Mouse (Mus musculus): ENCODE data around the gene Fbxo39. TPM values are rescaled to one million over a fixed set of nuclear protein-coding genes. Genes with fewer than 3 reads are reported as not detected.

Gene Fbxo39
- polyA plus RNA-seq, 1 experiment from 2014 or later = not detected

DNA sequence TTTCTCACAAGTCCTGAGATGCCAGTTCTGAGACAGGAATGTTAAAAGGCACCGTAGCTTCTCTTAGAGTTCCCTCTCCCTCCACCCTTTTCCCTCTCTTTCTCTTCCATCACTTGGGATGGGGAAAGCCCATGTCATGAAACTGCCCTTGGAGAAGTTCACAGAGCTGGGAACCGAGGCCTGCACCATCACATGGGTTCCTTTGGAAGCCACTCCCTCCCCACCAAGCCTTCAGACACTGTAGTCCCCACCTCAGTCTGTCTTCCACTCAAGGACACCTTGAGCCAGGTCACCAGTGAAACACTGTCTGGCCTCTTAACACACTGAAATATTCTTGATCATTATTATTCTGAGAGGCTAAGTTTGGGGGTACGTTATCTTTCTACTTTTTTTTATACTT lies 38.9 kb downstream of the Fbxo39 start:
- no peak overlapping the region for H3K27ac ChIP-seq
- ATAC-seq (replicated peaks) = no peak
- H3K27me3 ChIP-seq (replicated peaks) = no peaks in the 10 kb centered on the region
- H3K4me1 ChIP-seq = peaks cover 4% of the 10 kb centered on the region; the same call in 1 of the 2 replicates
- 77% methylated on average over 3 of the region's 3 CpGs for WGBS
- H3K9ac ChIP-seq = no peak overlapping the region
- no peak overlapping the region for H3K4me3 ChIP-seq
- H3K9me3 ChIP-seq = no peaks in the 10 kb centered on the region
- no peak overlapping the region for H3K4me2 ChIP-seq
- no peaks in the 10 kb centered on the region for H3K36me3 ChIP-seq (replicated peaks)

- Histone ChIP-seq H3K27me3 (replicated peaks) (no peaks in the 10 kb centered on the region), H3K36me3 (replicated peaks) (no peaks in the 10 kb centered on the region), H3K27ac (no peak overlapping the region), H3K9ac (no peak overlapping the region), H3K4me2 (peak overlapping the region; percentile 19; the same call in 1 of the 2 replicates), H3K4me1 (peaks cover 4% of the 10 kb centered on the region; the same call in 1 of the 2 replicates), H3K4me3 (no peak overlapping the region), H3K9me3 (no peaks in the 10 kb centered on the region)
- no peak for ATAC-seq (replicated peaks)
- 30% methylated on average over 20 of the region's 20 CpGs for WGBS
Measured at GRCm38 (mm10) chr11:72354971-72355728, 40.9 kb downstream of the Fbxo39 start.

- H3K9ac ChIP-seq = peak overlapping the region; percentile 42
Measured at GRCm38 (mm10) chr11:72361385-72362346, 47.4 kb downstream of the Fbxo39 start.

DNA sequence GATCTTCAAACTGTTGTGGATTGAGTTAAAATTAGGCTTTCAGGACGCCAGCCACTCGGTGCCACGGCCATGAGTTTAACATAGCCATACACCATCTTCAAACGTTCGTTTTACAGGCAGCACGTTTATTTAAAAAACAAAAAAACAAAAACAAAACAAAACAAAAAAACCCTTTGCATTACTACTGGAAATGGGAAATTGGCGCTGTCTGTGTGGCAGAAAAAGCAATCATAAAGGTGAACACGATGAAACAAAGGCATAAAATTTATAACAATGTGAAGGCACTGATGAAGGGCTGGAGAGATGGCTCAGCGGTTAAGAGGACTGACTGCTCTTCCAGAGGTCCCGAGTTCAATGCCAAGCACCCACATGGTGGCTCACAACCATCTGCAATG lies 48.1 kb downstream of the Fbxo39 start, which contains the start of gene Tekt1:
Tekt1 (minus strand) TSS at position 96 of the 395 bp plus-strand sequence.
- Histone ChIP-seq H3K27me3 (replicated peaks) (no peaks in the 10 kb centered on the region), H3K4me2 (peak within 1 kb of the TSS; percentile 83), H3K27ac (peak within 1 kb of the TSS; percentile 75), H3K36me3 (replicated peaks) (no peaks in the 10 kb centered on the region), H3K9ac (peak within 1 kb of the TSS; percentile 42), H3K4me3 (peak within 1 kb of the TSS; percentile 49), H3K9me3 (no peaks in the 10 kb centered on the region), H3K4me1 (peaks cover 13% of the 10 kb centered on the region; the same call in 1 of the 2 replicates)
- 36% methylated on average over 10 of the region's 10 CpGs for WGBS
- ATAC-seq (replicated peaks) = peak; percentile 20; the same call in 1 of the 2 replicates

More at GRCm38 (mm10) chr11:72361385-72362346, 47.4 kb downstream of the Fbxo39 start:
- Histone ChIP-seq H3K9me3 (no peaks in the 10 kb centered on the region), H3K4me2 (peak overlapping the region; percentile 83), H3K27ac (peak overlapping the region; percentile 75), H3K4me1 (peaks cover 13% of the 10 kb centered on the region; the same call in 1 of the 2 replicates), H3K4me3 (peak overlapping the region; percentile 49), H3K36me3 (replicated peaks) (no peaks in the 10 kb centered on the region), H3K27me3 (replicated peaks) (no peaks in the 10 kb centered on the region)
- WGBS = 7% methylated on average over 42 of the region's 42 CpGs
- peak; percentile 96 for ATAC-seq (replicated peaks)

GRCm38 (mm10) chr11:72363523-72364240 lies 49.4 kb downstream of the Fbxo39 start:
- no peak for ATAC-seq (replicated peaks)
- peaks cover 13% of the 10 kb centered on the region; the same call in 1 of the 2 replicates for H3K4me1 ChIP-seq
- H3K4me3 ChIP-seq = no peak overlapping the region
- no peaks in the 10 kb centered on the region for H3K9me3 ChIP-seq
- no peaks in the 10 kb centered on the region for H3K27me3 ChIP-seq (replicated peaks)
- H3K4me2 ChIP-seq = no peak overlapping the region
- H3K36me3 ChIP-seq (replicated peaks) = no peaks in the 10 kb centered on the region
- H3K9ac ChIP-seq = no peak overlapping the region
- H3K27ac ChIP-seq = no peak overlapping the region
- 75% methylated on average over 8 of the region's 8 CpGs for WGBS

- WGBS = 93% methylated on average over 5 of the region's 5 CpGs
- no peaks in the 10 kb centered on the region for H3K9me3 ChIP-seq
- ATAC-seq (replicated peaks) = no peak
- H3K4me1 ChIP-seq = peaks cover 13% of the 10 kb centered on the region; the same call in 1 of the 2 replicates
- no peak overlapping the region for H3K4me3 ChIP-seq
- no peaks in the 10 kb centered on the region for H3K27me3 ChIP-seq (replicated peaks)
- H3K36me3 ChIP-seq (replicated peaks) = no peaks in the 10 kb centered on the region
- no peak overlapping the region for H3K4me2 ChIP-seq
- H3K27ac ChIP-seq = no peak overlapping the region
- no peak overlapping the region for H3K9ac ChIP-seq
Measured at GRCm38 (mm10) chr11:72364526-72364925, 50.3 kb downstream of the Fbxo39 start.

- 88% methylated on average over 9 of the region's 9 CpGs for WGBS
- Histone ChIP-seq H3K9me3 (no peaks in the 10 kb centered on the region), H3K27ac (no peak overlapping the region), H3K27me3 (replicated peaks) (no peaks in the 10 kb centered on the region), H3K4me2 (no peak overlapping the region), H3K4me3 (no peak overlapping the region), H3K4me1 (peaks cover 12% of the 10 kb centered on the region; the same call in 1 of the 2 replicates), H3K36me3 (replicated peaks) (no peaks in the 10 kb centered on the region), H3K9ac (no peak overlapping the region)
- ATAC-seq (replicated peaks) = no peak
Measured at GRCm38 (mm10) chr11:72366126-72366525, 51.9 kb downstream of the Fbxo39 start.

DNA sequence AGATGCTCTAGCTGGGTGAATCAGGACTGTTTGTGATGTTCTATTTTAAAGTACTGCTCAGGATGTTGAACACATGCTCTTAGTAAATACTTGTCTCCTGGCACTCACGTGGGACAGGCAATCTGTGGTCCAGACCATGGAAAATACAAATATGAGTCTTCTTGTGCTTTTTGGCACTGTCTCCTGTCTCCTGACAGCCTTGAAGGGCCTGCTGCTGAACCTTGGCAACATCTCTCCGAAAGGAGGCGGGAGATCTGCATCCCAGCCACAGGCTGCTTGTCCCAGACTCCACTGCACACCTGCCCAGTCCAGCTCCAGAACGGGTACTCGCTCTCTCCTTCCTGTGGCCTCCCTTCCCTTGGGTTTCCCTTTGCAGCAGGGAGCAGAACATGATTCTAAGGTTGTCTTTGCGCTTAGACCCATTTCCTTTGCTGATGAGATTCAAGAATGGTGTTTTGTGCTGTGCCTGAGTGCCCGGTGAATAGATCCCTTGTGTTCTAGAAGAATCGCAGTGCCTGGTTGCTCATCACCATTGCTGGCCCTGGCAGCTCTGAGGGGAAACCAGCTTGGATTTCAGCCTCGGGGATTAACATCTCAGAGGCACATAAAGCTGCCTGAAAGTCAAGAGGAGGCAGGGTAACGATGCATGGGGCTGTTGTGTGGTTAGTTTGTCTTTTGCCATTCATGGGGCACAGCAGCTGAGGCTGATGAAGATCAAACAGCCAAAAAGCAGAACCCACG lies 53.9 kb downstream of the Fbxo39 start:
- Histone ChIP-seq H3K27me3 (replicated peaks) (no peaks in the 10 kb centered on the region), H3K27ac (no peak overlapping the region), H3K4me3 (no peak overlapping the region), H3K9me3 (no peaks in the 10 kb centered on the region), H3K9ac (no peak overlapping the region), H3K4me2 (no peak overlapping the region), H3K36me3 (replicated peaks) (no peaks in the 10 kb centered on the region), H3K4me1 (no peaks in the 10 kb centered on the region)
- ATAC-seq (replicated peaks) = no peak
- WGBS = 51% methylated on average over 11 of the region's 11 CpGs

Other genes with a start within 250 kb of the Fbxo39 start
- 4.8 and 5.3 TPM in 2 replicates for gene Pitpnm3, start 178.7 kb upstream of the Fbxo39 start, polyA plus RNA-seq (2015; fragmentation: Nextera tagmentation; extraction: Ambion mirVana)
- gene Gm43951, start 107.6 kb upstream of the Fbxo39 start, polyA plus RNA-seq (2015; fragmentation: Nextera tagmentation; extraction: Ambion mirVana) = 1.8 and 1.9 TPM in 2 replicates
- gene 4933427D14Rik, start 107.0 kb upstream of the Fbxo39 start, polyA plus RNA-seq (2015; fragmentation: Nextera tagmentation; extraction: Ambion mirVana) = 24.0 and 26.0 TPM in 2 replicates
- 141 and 145 TPM in 2 replicates for gene Txndc17, start 106.9 kb upstream of the Fbxo39 start, polyA plus RNA-seq (2015; fragmentation: Nextera tagmentation; extraction: Ambion mirVana)
- 53.5 and 57.1 TPM in 2 replicates for gene Med31, start 98.9 kb upstream of the Fbxo39 start, polyA plus RNA-seq (2015; fragmentation: Nextera tagmentation; extraction: Ambion mirVana)
- 1.4 and 2.8 TPM in 2 replicates for gene Slc13a5, start 47.2 kb upstream of the Fbxo39 start, polyA plus RNA-seq (2015; fragmentation: Nextera tagmentation; extraction: Ambion mirVana)
- 2.0 and 2.1 TPM in 2 replicates for gene Xaf1, start 12.8 kb upstream of the Fbxo39 start, polyA plus RNA-seq (2015; fragmentation: Nextera tagmentation; extraction: Ambion mirVana)
- gene Tekt1, start 48.0 kb downstream of the Fbxo39 start, polyA plus RNA-seq (2015; fragmentation: Nextera tagmentation; extraction: Ambion mirVana) = 9.7 and 11.2 TPM in 2 replicates
- gene Smtnl2, start 97.3 kb downstream of the Fbxo39 start, polyA plus RNA-seq (2015; fragmentation: Nextera tagmentation; extraction: Ambion mirVana) = 8.1 and 9.3 TPM in 2 replicates
- not detected in 2 replicates for gene Ggt6, start 121.1 kb downstream of the Fbxo39 start, polyA plus RNA-seq (2015; fragmentation: Nextera tagmentation; extraction: Ambion mirVana)
- gene Mybbp1a, start 126.9 kb downstream of the Fbxo39 start, polyA plus RNA-seq (2015; fragmentation: Nextera tagmentation; extraction: Ambion mirVana) = 67.5 and 69.4 TPM in 2 replicates
- gene Spns2, start 175.5 kb downstream of the Fbxo39 start, polyA plus RNA-seq (2015; fragmentation: Nextera tagmentation; extraction: Ambion mirVana) = 10.7 and 11.6 TPM in 2 replicates
- 0.04 TPM in 1 of 2 replicates, not detected in the other for gene Spns3, start 236.1 kb downstream of the Fbxo39 start, polyA plus RNA-seq (2015; fragmentation: Nextera tagmentation; extraction: Ambion mirVana)